Mouse (Mus musculus) forebrain, postnatal 0 days (tissue): Measurements from ENCODE around the gene Camp. TPM values are rescaled to one million over a fixed set of nuclear protein-coding genes. Genes with fewer than 3 reads are reported as not detected.

Source experiments
- ATAC-seq: fragments of 200-750 bp; cut with Nextera tagmentation; 2 replicates; pipeline ENCODE4 v1.8.0; 2017; ENCODE audit warnings: mild to moderate bottlenecking, moderate library complexity
- DNase-seq: peaks from one replicate; pipeline ENCODE4 v3.0.0-alpha.2; 2015
- H3K27ac ChIP-seq: fragments of 300-500 bp; sonication (generic); 2 replicates; pipeline ENCODE4 v1.5.1; 2014; ENCODE audit warnings: low read depth, mild to moderate bottlenecking, antibody characterized with exemption, low read length, moderate library complexity, mixed read lengths
- H3K27me3 ChIP-seq: fragments of 300-500 bp; sonication (generic); 2 replicates; pipeline ENCODE4 v1.6.1; 2014; ENCODE audit warnings: mild to moderate bottlenecking, low read length, mixed read lengths; ENCODE audit not compliant: insufficient read depth
- H3K36me3 ChIP-seq: fragments of 300-500 bp; sonication (generic); 2 replicates; pipeline ENCODE4 v1.6.1; 2014; ENCODE audit warnings: mild to moderate bottlenecking, moderate library complexity; ENCODE audit not compliant: insufficient read depth
- H3K4me1 ChIP-seq: fragments of 300-500 bp; sonication (generic); 2 replicates; pipeline ENCODE4 v1.6.1; 2014; ENCODE audit warnings: antibody characterized with exemption; ENCODE audit not compliant: insufficient read depth
- H3K4me2 ChIP-seq: fragments of 300-500 bp; sonication (generic); 2 replicates; pipeline ENCODE4 v1.6.1; 2014; ENCODE audit warnings: low read depth, mild to moderate bottlenecking, moderate library complexity
- H3K4me3 ChIP-seq: fragments of 300-500 bp; sonication (generic); 2 replicates; pipeline ENCODE4 v1.5.1; 2014; ENCODE audit warnings: low read depth, low read length, mixed read lengths
- H3K9ac ChIP-seq: fragments of 300-500 bp; sonication (generic); 2 replicates; pipeline ENCODE4 v1.6.1; 2014; ENCODE audit warnings: mild to moderate bottlenecking
- H3K9me3 ChIP-seq: fragments of 300-500 bp; sonication (generic); 2 replicates; pipeline ENCODE4 v1.6.1; 2016; ENCODE audit warnings: low read length
- CTCF ChIP-seq: sonication (generic); IDR thresholded peaks from 2 replicates; pipeline ENCODE4 v1.5.1; 2016; ENCODE audit warnings: antibody characterized with exemption, control low read depth, low read depth
- WGBS: fragments of 180-500 bp; shearing (Covaris S2); extraction: QIAGEN DNeasy Blood & Tissue Kit; methylation state at CpG from one replicate; pipeline ENCODE4 v1.1.7; 2014; 5-methylcytosine and 5-hydroxymethylcytosine counted together
- polyA plus RNA-seq: library from polyadenylated mRNA; unstranded; fragments of >200 nt; fragmentation: Nextera tagmentation; extraction: Ambion mirVana; gene quantifications from 2 replicates; pipeline ENCODE4 v1.2.1, GENCODE M21; 2015
- total RNA-seq: library from RNA; depleted of rRNA; stranded (reverse); fragments of >200 nt; gene quantifications from 2 replicates; pipeline ENCODE4 v1.2.3, GENCODE M21; 2014

The Camp gene
- total and polyA plus RNA-seq, 2 experiments from 2014 or later = 0.35 TPM; not detected in 1

GRCm38 (mm10) chr9:109854341-109854740 is 4.9 kb upstream of the Camp start:
- no peaks in the 10 kb centered on the region for H3K27me3 ChIP-seq
- H3K4me1 ChIP-seq = no peaks in the 10 kb centered on the region
- H3K9ac ChIP-seq = no peak overlapping the region
- DNase-seq (no peak), ATAC-seq (no peak)
- no peak for TF ChIP-seq CTCF
- H3K36me3 ChIP-seq = no peaks in the 10 kb centered on the region
- H3K4me3 ChIP-seq = no peak overlapping the region
- H3K27ac ChIP-seq = no peak overlapping the region
- H3K4me2 ChIP-seq = no peak overlapping the region
- 81% methylated on average over 2 of the region's 2 CpGs for WGBS
- H3K9me3 ChIP-seq = no peaks in the 10 kb centered on the region

- 89% methylated on average over 5 of the region's 5 CpGs for WGBS
- Histone ChIP-seq H3K27me3 (no peaks in the 10 kb centered on the region), H3K4me2 (no peak overlapping the region), H3K27ac (no peak overlapping the region), H3K4me3 (no peak overlapping the region), H3K36me3 (0 out of 2 replicates have a peak, but pooled peaks cover under 1% of the 10 kb centered on the region), H3K4me1 (no peaks in the 10 kb centered on the region), H3K9ac (no peak overlapping the region), H3K9me3 (no peaks in the 10 kb centered on the region)
- no peak for TF ChIP-seq CTCF
- ATAC-seq = no peak
- DNase-seq = no peak
Observed at GRCm38 (mm10) chr9:109850099-109850498, 682 bp upstream of the Camp start.

- no peak for DNase-seq
- no peaks in the 10 kb centered on the region for H3K27me3 ChIP-seq
- ATAC-seq = no peak
- peaks cover 1% of the 10 kb centered on the region; the same call in 1 of the 2 replicates for H3K36me3 ChIP-seq
- H3K9ac ChIP-seq = peak overlapping the region; percentile 73
- WGBS = 8% methylated on average over 6 of the region's 6 CpGs
- peak overlapping the region; percentile 92 for H3K4me2 ChIP-seq
- no peak for TF ChIP-seq CTCF
- no peaks in the 10 kb centered on the region for H3K9me3 ChIP-seq
- peak overlapping the region; percentile 69 for H3K4me3 ChIP-seq
- 0 out of 2 replicates have a peak overlapping the region, but pooled peaks have one; percentile 91 for H3K27ac ChIP-seq
- H3K4me1 ChIP-seq = peaks cover 5% of the 10 kb centered on the region
Observed at GRCm38 (mm10) chr9:109833088-109833412, 16.4 kb downstream of the Camp start.

- 2% methylated on average over 32 of the region's 32 CpGs for WGBS
- peaks cover 5% of the 10 kb centered on the region for H3K4me1 ChIP-seq
Observed at GRCm38 (mm10) chr9:109832391-109833087, 16.9 kb downstream of the Camp start, which contains the start of gene Nme6. Nme6 (plus strand) TSS chr9:109832749.

GRCm38 (mm10) chr9:109826181-109826580 is 23.2 kb downstream of the Camp start:
- WGBS = 79% methylated on average over 5 of the region's 5 CpGs
- no peak for DNase-seq
- no peak for TF ChIP-seq CTCF
- Histone ChIP-seq H3K27ac (no peak overlapping the region), H3K9me3 (no peaks in the 10 kb centered on the region), H3K9ac (no peak overlapping the region), H3K27me3 (no peaks in the 10 kb centered on the region), H3K4me1 (no peaks in the 10 kb centered on the region), H3K4me3 (no peak overlapping the region), H3K36me3 (no peaks in the 10 kb centered on the region; the same call in 1 of the 2 replicates), H3K4me2 (no peak overlapping the region)
- ATAC-seq = no peak

More at GRCm38 (mm10) chr9:109832391-109833087, 16.9 kb downstream of the Camp start, which contains the start of gene Nme6:
- no peaks in the 10 kb centered on the region for H3K27me3 ChIP-seq
- H3K36me3 ChIP-seq = no peaks in the 10 kb centered on the region; the same call in 1 of the 2 replicates
- peak within 1 kb of the TSS; percentile 73 for H3K9ac ChIP-seq
- DNase-seq (peak; percentile 93), ATAC-seq (peak; percentile 98)
- peak within 1 kb of the TSS; percentile 92 for H3K4me2 ChIP-seq
- peak; percentile 84 for TF ChIP-seq CTCF
- no peaks in the 10 kb centered on the region for H3K9me3 ChIP-seq
- H3K27ac ChIP-seq = peak within 1 kb of the TSS; percentile 91
- peak within 1 kb of the TSS; percentile 69 for H3K4me3 ChIP-seq

GRCm38 (mm10) chr9:109825739-109826138 is 23.7 kb downstream of the Camp start:
- TF ChIP-seq CTCF = no peak
- H3K4me1 ChIP-seq = no peaks in the 10 kb centered on the region
- H3K36me3 ChIP-seq = no peaks in the 10 kb centered on the region; the same call in 1 of the 2 replicates
- no peaks in the 10 kb centered on the region for H3K9me3 ChIP-seq
- H3K27ac ChIP-seq = no peak overlapping the region
- ATAC-seq (no peak), DNase-seq (no peak)
- H3K4me2 ChIP-seq = no peak overlapping the region
- WGBS = 74% methylated on average over 4 of the region's 4 CpGs
- no peak overlapping the region for H3K9ac ChIP-seq
- no peak overlapping the region for H3K4me3 ChIP-seq
- H3K27me3 ChIP-seq = no peaks in the 10 kb centered on the region

- Histone ChIP-seq H3K4me3 (no peak overlapping the region), H3K4me2 (no peak overlapping the region), H3K27ac (no peak overlapping the region), H3K27me3 (no peaks in the 10 kb centered on the region), H3K4me1 (no peaks in the 10 kb centered on the region), H3K36me3 (no peaks in the 10 kb centered on the region), H3K9ac (no peak overlapping the region), H3K9me3 (no peaks in the 10 kb centered on the region)
- WGBS = 63% methylated on average over 6 of the region's 6 CpGs
- no peak for DNase-seq
- TF ChIP-seq CTCF = no peak
- ATAC-seq = no peak
Observed at GRCm38 (mm10) chr9:109816341-109816740, 33.1 kb downstream of the Camp start.
